Mouse (Mus musculus): ENCODE results near the gene Mark4. TPM values are rescaled to one million over a fixed set of nuclear protein-coding genes. Genes with fewer than 3 reads are reported as not detected.
A peak's percentile ranks its signal among the peaks of the same experiment; 100 is the strongest.

Gene Mark4
- polyA plus RNA-seq, 1 experiment from 2014 or later: 3.8 TPM

- Histone ChIP-seq H3K4me2 (no peak overlapping the region), H3K4me3 (no peak overlapping the region), H3K36me3 (no peaks in the 10 kb centered on the region), H3K4me1 (peaks cover 50% of the 10 kb centered on the region), H3K27ac (no peak overlapping the region), H3K27me3 (replicated peaks) (peaks cover 53% of the 10 kb centered on the region), H3K9me3 (replicated peaks) (no peaks in the 10 kb centered on the region), H3K9ac (no peak overlapping the region)
- ATAC-seq: no peak
- WGBS (ENCODE audit: insufficient replicate concordance): 26% methylated on average over 6 of the region's 6 CpGs
Observed at GRCm38 (mm10) chr7:19467638-19468037, 9.0 kb upstream of the Mark4 start.

DNA sequence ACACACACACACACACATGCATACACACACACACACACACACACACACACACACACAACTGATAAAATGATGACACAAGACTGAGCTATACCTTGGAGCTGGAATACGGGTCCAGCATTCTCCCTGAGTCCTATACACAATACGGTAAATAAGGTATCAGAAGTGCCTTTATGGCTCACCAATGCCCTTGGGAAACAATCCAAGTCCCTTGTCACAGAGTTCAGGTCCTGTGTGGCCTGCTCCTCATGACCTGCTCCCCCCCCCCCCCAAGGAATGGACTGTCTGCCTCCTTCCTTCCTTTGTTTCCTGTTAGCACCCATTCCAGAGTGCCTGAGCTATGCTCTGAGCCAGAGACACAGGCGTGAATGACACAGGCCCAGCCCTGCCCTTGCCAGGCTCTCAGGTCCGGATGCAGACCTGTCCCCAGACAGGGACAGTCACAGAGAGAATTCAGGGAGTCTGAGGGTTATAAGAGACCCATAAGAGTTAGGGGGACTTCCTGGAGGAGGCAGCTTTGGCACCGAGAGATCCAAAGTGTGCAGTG lies 8.1 kb upstream of the Mark4 start:
- Histone ChIP-seq H3K27me3 (replicated peaks) (peaks cover 43% of the 10 kb centered on the region), H3K9me3 (replicated peaks) (no peaks in the 10 kb centered on the region), H3K4me2 (no peak overlapping the region), H3K9ac (no peak overlapping the region), H3K4me1 (peaks cover 56% of the 10 kb centered on the region), H3K4me3 (no peak overlapping the region), H3K27ac (peak overlapping the region; percentile 33; the same call in 1 of the 2 replicates), H3K36me3 (no peaks in the 10 kb centered on the region)
- WGBS (ENCODE audit: insufficient replicate concordance): 57% methylated on average over 5 of the region's 5 CpGs
- ATAC-seq: no peak

GRCm38 (mm10) chr7:19464367-19465307 lies 6.0 kb upstream of the Mark4 start:
- Histone ChIP-seq H3K27ac (peak overlapping the region; percentile 37; the same call in 1 of the 2 replicates), H3K4me2 (peak overlapping the region; percentile 43), H3K27me3 (replicated peaks) (peaks cover 28% of the 10 kb centered on the region), H3K4me3 (peak overlapping the region; percentile 34), H3K36me3 (no peaks in the 10 kb centered on the region), H3K9ac (peak overlapping the region; percentile 28; the same call in 1 of the 2 replicates), H3K9me3 (replicated peaks) (no peaks in the 10 kb centered on the region), H3K4me1 (peaks cover 60% of the 10 kb centered on the region)
- no peak for ATAC-seq
- WGBS (ENCODE audit: insufficient replicate concordance): 11% methylated on average over 22 of the region's 22 CpGs

DNA sequence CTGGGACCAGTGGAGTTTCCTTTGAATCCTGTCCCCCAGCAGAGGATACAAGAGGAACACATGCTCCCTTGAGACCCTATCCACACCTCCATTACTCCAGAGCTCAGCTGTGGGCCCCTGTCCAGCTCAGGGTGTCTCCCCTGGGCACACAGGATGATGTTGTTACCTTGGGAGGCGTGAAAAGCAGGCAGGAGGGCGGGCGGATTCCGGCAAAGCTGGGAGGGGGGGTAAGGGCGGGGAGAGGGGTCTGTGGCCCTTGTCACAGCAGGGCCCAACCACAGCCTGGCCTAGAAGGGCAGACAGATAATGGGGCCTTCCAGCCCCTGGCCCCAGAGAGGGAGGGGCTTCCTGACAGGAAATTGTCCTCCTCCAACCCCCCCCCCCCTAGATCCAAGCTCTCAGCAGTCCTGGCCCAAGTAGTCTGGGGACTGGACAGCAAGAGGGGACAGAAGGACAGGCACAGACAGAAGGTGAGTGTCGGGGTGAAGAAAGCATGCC lies 4.3 kb upstream of the Mark4 start, which contains the start of gene Exoc3l2:
TSS of gene Exoc3l2 (plus strand) at position 448 of the 498 bp plus-strand sequence.
- Histone ChIP-seq H3K4me2 (peak within 1 kb of the TSS; percentile 43), H3K9me3 (replicated peaks) (no peaks in the 10 kb centered on the region), H3K27me3 (replicated peaks) (peaks cover 18% of the 10 kb centered on the region), H3K4me1 (peaks cover 66% of the 10 kb centered on the region), H3K9ac (peak within 1 kb of the TSS; percentile 13), H3K36me3 (no peaks in the 10 kb centered on the region), H3K27ac (peak within 1 kb of the TSS; percentile 57; the same call in 1 of the 2 replicates), H3K4me3 (peak within 1 kb of the TSS; percentile 34)
- ATAC-seq: peak; percentile 8; the same call in 1 of the 2 replicates
- WGBS (ENCODE audit: insufficient replicate concordance): 13% methylated on average over 6 of the region's 6 CpGs

- Histone ChIP-seq H3K9me3 (replicated peaks) (no peaks in the 10 kb centered on the region), H3K27me3 (replicated peaks) (peaks cover 18% of the 10 kb centered on the region), H3K4me3 (0 out of 2 replicates have a peak overlapping the region, but pooled peaks have one; percentile 31), H3K4me2 (peak overlapping the region; percentile 43), H3K27ac (no peak overlapping the region), H3K36me3 (no peaks in the 10 kb centered on the region), H3K9ac (0 out of 2 replicates have a peak overlapping the region, but pooled peaks have one; percentile 13), H3K4me1 (peaks cover 66% of the 10 kb centered on the region)
- no peak for ATAC-seq
- WGBS (ENCODE audit: insufficient replicate concordance): 21% methylated on average over 4 of the region's 4 CpGs
Observed at GRCm38 (mm10) chr7:19462443-19462842, 3.8 kb upstream of the Mark4 start.

GRCm38 (mm10) chr7:19461488-19461887 lies 2.9 kb upstream of the Mark4 start:
- Histone ChIP-seq H3K9ac (no peak overlapping the region), H3K4me1 (peaks cover 74% of the 10 kb centered on the region), H3K36me3 (no peaks in the 10 kb centered on the region), H3K27me3 (replicated peaks) (peaks cover 18% of the 10 kb centered on the region), H3K4me2 (peak overlapping the region; percentile 23; the same call in 1 of the 2 replicates), H3K4me3 (no peak overlapping the region), H3K9me3 (replicated peaks) (no peaks in the 10 kb centered on the region), H3K27ac (no peak overlapping the region)
- 12% methylated on average over 6 of the region's 6 CpGs for WGBS (ENCODE audit: insufficient replicate concordance)
- no peak for ATAC-seq

GRCm38 (mm10) chr7:19460500-19460899 lies 1.9 kb upstream of the Mark4 start:
- Histone ChIP-seq H3K4me1 (peaks cover 79% of the 10 kb centered on the region), H3K27ac (no peak overlapping the region), H3K4me3 (no peak overlapping the region), H3K9ac (no peak overlapping the region), H3K27me3 (replicated peaks) (peaks cover 10% of the 10 kb centered on the region), H3K9me3 (replicated peaks) (no peaks in the 10 kb centered on the region), H3K4me2 (no peak overlapping the region), H3K36me3 (peaks cover 7% of the 10 kb centered on the region; the same call in 1 of the 2 replicates)
- no peak for ATAC-seq
- WGBS (ENCODE audit: insufficient replicate concordance): 71% methylated on average over 1 of the region's 1 CpGs

DNA sequence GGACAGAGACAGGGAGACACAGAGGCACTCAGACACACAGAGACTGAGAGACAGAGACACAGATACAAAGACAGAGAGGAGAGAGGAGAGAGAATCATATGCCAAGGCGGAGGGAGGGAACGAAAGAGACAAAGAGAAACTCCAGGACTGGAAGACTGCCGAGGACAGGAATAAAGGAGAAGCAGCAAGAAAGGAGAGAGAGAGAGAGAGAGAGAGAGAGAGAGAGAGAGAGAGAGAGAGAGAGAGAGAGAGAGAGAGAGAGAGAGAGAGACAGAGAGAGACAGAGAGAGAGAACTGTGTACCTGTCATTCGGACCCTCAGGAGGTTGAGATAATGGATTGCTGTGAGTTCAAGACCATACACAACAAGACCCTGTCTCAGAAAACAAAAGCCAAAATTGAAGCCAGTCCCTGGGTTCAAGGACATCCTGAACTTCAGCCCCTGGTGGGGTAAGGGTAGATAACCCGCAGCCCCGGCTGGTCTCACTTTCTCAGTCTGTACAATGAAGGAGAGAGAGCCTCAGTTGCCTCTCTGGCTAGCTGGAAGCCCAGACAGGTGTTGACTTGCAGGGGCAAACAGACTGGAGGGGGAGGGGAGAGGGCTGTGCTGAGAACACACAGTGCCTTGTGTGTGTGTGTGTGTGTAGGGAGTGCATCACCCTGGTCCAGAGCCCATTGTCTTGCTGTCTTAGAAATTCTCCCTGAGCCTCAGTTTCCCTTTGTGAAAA lies 686 bp upstream of the Mark4 start:
- peak overlapping the region; percentile 92 for H3K4me3 ChIP-seq
- H3K27ac ChIP-seq: peak overlapping the region; percentile 76; the same call in 1 of the 2 replicates
- H3K27me3 ChIP-seq (replicated peaks): no peaks in the 10 kb centered on the region; the same call in 1 of the 2 replicates
- H3K4me2 ChIP-seq: peak overlapping the region; percentile 97
- H3K4me1 ChIP-seq: peaks cover 74% of the 10 kb centered on the region
- H3K9ac ChIP-seq: peak overlapping the region; percentile 87
- ATAC-seq: no peak
- H3K36me3 ChIP-seq: peaks cover 7% of the 10 kb centered on the region; the same call in 1 of the 2 replicates
- no peaks in the 10 kb centered on the region for H3K9me3 ChIP-seq (replicated peaks)
- WGBS (ENCODE audit: insufficient replicate concordance): 33% methylated on average over 6 of the region's 6 CpGs

DNA sequence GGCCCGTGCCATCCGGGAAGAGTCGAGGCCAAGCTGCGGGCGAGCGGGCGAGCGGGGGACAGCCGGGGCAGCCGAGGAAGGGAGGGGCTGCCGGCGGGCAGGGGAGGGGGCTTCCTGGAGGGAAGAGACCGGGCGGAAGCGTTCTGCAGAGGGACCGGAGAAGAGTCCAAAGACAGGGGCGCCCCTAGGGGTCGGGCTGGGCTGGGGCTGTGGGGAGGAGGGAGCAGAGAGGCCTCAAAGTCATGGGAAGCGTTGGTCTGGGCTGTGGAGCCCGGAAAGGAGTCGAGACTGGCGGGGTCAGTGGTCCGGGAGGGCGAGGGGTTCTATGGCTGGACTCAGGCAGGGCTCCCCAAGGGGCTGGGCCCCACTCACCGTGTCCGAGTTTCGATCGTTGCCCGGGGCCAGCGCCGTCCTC lies 542 bp downstream of the Mark4 start:
- H3K9ac ChIP-seq: peak overlapping the region; percentile 87
- peaks cover 68% of the 10 kb centered on the region for H3K4me1 ChIP-seq
- WGBS (ENCODE audit: insufficient replicate concordance): under 1% methylated on average over 23 of the region's 31 CpGs
- ATAC-seq: peak; percentile 38
- peaks cover 7% of the 10 kb centered on the region; the same call in 1 of the 2 replicates for H3K36me3 ChIP-seq
- H3K27ac ChIP-seq: peak overlapping the region; percentile 76
- H3K27me3 ChIP-seq (replicated peaks): no peaks in the 10 kb centered on the region; the same call in 1 of the 2 replicates
- H3K9me3 ChIP-seq (replicated peaks): no peaks in the 10 kb centered on the region
- H3K4me2 ChIP-seq: peak overlapping the region; percentile 97
- H3K4me3 ChIP-seq: peak overlapping the region; percentile 92

GRCm38 (mm10) chr7:19457414-19458071 lies 1.1 kb downstream of the Mark4 start:
- 9% methylated on average over 14 of the region's 14 CpGs for WGBS (ENCODE audit: insufficient replicate concordance)
- peak overlapping the region; percentile 97 for H3K4me2 ChIP-seq
- ATAC-seq: peak; percentile 10

DNA sequence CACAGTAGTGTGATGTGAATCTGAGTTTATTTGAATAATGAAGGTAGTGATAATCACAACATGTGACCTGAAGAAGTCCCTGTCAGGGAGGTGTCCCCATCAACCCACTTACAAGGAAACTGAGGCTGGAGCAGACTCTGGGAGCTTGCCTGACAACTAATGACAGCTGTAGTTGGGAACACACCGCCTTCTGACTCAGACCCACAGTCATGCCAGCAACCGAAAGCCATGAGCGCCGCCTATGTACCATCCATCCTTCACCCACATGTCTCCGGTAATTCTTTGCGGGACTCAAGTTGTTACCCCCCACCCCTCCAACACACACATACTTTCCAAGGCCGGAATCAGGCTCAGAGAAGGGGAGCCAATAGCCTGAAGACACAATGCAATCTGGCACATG lies 2.0 kb downstream of the Mark4 start:
- no peak overlapping the region for H3K27ac ChIP-seq
- H3K27me3 ChIP-seq (replicated peaks): no peaks in the 10 kb centered on the region
- peaks cover 53% of the 10 kb centered on the region for H3K4me1 ChIP-seq
- 83% methylated on average over 7 of the region's 7 CpGs for WGBS (ENCODE audit: insufficient replicate concordance)
- ATAC-seq: no peak
- peaks cover 9% of the 10 kb centered on the region for H3K36me3 ChIP-seq
- H3K9me3 ChIP-seq (replicated peaks): no peaks in the 10 kb centered on the region
- H3K9ac ChIP-seq: no peak overlapping the region
- no peak overlapping the region for H3K4me3 ChIP-seq
- peak overlapping the region; percentile 97 for H3K4me2 ChIP-seq

More at GRCm38 (mm10) chr7:19457414-19458071, 1.1 kb downstream of the Mark4 start:
- no peaks in the 10 kb centered on the region for H3K9me3 ChIP-seq (replicated peaks)
- peaks cover 62% of the 10 kb centered on the region for H3K4me1 ChIP-seq
- H3K27ac ChIP-seq: peak overlapping the region; percentile 76
- peak overlapping the region; percentile 87 for H3K9ac ChIP-seq
- H3K36me3 ChIP-seq: peaks cover 7% of the 10 kb centered on the region; the same call in 1 of the 2 replicates
- H3K4me3 ChIP-seq: peak overlapping the region; percentile 92
- H3K27me3 ChIP-seq (replicated peaks): no peaks in the 10 kb centered on the region
